Mouse (Mus musculus) megakaryocyte, embryonic 14.5 days (primary cell): ENCODE data around the gene Rab31.

Source experiments
- FLI1 ChIP-seq: IDR thresholded peaks from 2 replicates; pipeline ENCODE4 v1.6.1; 2012; ENCODE audit warnings: low read length, inconsistent platforms, mixed read lengths
- GATA1 ChIP-seq: IDR thresholded peaks from 3 replicates; pipeline ENCODE4 v1.6.1; 2012; ENCODE audit warnings: mixed read lengths, low read length, inconsistent platforms, borderline replicate concordance

DNA sequence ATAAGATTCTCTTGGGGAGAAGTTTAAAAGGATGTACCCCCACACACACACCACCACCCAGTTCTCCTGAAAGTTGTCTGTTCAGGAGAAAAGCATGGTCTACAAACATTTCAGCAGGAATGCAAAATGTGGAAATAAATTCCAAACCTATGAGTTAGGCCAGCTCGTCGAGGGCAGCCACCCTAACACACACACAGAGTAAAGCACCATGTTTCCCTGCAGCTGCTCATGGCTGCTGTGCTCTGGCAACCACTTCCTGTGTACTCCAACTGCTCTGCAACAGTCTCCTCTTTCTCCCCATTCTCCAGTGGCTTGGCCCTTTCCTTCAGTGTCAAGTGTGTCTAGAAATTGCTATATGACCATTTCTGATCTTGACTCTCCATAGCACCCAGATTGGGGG is 114.1 kb downstream of the Rab31 start:
- TF ChIP-seq FLI1 (no peak), GATA1 (no peak)
